Mouse (Mus musculus) left cerebral cortex, postnatal 10 days (tissue): Measurements from ENCODE around the gene Arfrp1. TPM values are rescaled to one million over a fixed set of nuclear protein-coding genes. Genes with fewer than 3 reads are reported as not detected.

Experiments used
- DNase-seq, 2 experiments: peaks; one replicate each; pipeline ENCODE4 v3.0.0; 2021 to 2022; ENCODE audit warnings: low spot score in 2 of 2, mixed read lengths in 1 of 2; ENCODE audit errors: extremely low spot score in 1 of 2
- intact Hi-C: fragments of 180-260 bp; cut with DNase I; formaldehyde crosslinking; loops from one replicate; pipeline ENCODE4 v1.15.1; 2025
- total RNA-seq, 2 experiments: library from RNA; stranded (reverse); gene quantifications; 2 replicates each; pipeline ENCODE4 v1.2.3; 2021

Arfrp1 gene
- 10 to 100 TPM; 39.8 to 44.2 TPM for total RNA-seq

DNA sequence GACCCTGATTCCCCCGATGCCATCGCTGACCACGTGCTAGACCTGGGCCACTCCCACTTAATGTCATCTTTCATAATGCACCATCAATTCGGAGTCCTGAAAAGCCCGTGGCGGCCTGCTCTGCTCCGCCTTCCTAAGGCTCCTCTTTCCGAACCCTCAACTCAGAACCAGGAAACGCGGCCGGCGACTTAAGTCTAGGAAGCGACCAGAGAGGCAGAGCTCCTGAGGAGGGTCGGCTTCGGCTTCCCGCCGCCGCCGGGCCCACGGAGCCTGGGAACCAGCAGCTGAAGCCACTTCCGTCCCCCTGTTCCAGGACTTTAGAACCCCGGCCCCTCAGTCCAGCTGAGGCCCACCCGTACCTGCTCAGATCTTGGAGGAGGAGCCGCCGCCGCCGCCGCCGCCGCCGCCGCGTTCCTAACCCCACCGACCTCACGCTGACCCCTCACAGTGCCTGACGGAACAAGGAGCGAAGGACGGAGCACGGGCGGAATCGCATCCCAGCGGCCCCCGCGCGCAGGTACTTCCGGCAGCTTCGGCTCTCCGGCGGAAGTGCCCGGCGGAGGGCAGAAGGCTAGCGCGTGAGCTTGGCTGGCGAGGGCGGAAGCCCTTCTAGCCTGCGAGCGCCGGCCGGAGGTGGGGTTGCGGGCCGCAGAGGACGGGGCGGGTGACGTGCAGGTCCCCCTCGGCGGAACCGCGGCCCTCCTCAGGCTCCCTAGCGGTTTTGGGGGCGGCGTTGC lies at the start of gene Arfrp1, which contains the start of gene Zgpat:
TSS of gene Arfrp1 (minus strand) at position 545 of the 737 bp plus-strand sequence.
TSS of gene Zgpat (plus strand) at position 69 of the 737 bp plus-strand sequence.
- intact Hi-C loops = no loop called here
- DNase-seq = peak; percentile 82 to 93

DNA sequence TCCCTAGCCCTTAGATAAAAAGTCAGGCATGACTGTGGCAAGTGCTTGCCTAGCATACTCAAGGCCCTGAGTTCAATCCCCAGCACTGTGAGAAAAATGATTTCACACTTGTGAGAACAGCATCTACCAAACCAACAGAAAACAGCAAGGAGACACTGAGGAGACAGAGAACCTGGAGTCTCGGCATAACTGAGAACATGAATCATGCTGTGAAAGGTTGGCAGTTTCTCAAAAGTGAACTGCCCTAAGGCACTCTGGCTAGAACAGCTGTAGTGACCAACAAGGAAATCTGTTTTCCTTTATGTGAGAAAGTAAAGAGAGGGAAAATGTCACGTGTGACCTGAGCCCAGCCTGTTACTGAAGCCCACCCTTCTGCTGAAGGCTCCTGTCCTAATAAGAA lies 47.9 kb upstream of the Arfrp1 start:
- intact Hi-C loops = no loop called here

DNA sequence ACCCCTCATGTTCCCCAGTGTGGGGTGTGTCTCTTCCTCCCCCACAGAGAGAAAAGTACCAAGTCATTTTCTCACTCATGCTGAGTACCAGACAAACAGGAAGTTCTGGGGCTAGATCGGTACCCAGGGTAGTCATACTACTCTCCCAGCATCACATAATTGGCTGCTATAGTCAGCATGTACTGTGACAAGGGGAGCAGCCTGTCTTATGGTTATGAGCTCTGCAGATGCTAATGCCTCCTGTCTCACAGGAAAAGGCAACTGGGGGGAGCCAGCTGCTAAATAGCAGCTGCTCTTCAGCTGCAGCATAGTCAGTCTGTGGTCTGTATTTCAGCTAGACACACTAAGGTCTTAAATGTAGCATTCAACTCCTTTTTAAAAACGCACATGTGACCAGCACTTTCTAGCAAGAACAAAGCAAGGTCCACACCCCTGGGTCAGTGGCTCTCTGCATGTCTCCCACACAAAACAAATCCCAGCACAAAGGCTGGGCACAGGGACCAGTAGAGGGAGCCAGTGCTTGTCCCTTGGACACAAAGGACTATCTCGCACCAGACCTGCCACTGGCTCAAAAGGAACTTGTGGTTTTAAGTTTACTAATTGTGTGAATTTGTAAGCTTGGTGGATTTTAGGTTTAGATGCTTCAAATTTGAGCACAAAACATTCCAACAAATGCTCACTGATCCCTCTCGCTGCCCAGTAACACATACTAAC lies 45.7 kb upstream of the Arfrp1 start:
- intact Hi-C loops = no loop called here
- peak in 1 of 2 experiments; percentile 79 for DNase-seq

More for the DNA sequence above, 47.9 kb upstream of the Arfrp1 start:
- no peak for DNase-seq

DNA sequence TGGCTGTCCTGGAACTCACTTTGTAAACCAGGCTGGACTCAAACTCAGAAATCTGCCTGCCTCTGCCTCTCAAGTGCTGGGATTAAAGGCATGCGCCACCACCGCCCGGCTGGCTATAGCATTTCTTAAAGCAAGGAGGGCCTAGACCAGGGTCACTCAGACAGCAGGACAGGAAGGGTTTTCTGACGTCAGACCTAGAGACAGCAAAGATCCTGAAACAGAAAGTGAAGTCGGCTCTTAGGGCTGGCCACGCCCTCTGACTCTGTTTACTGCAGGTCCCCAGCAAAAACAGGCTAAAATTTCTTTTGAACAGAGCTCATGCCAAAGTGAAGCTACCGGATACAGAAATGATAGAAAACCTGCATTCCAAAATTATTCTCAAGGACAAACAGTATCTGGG lies 44.4 kb upstream of the Arfrp1 start:
- intact Hi-C loops = loop anchor here (5.0 kb wide), 1 partner anchor 88 kb away; the partner anchor contains the start of gene Tpd52l2
- no peak for DNase-seq

DNA sequence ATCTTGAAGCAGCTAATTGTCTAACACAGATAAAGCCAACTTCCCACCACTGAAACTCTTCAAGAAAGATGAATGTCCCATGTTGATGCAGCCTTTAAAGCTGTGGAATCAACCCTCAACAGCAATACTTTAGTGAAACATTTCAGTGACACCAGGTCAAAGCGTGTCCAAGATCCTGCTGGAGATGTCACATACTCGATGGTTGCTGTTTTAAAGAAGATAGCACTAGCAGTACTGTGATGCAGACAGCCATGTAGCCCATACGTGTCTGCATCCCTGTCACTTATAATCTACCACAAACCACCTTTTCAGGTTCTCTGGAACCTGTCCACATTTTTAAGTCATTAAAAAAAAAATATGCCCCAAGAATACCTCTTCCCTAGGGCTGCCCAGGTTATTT lies 38.5 kb upstream of the Arfrp1 start:
- no peak for DNase-seq
- intact Hi-C loops = no loop called here

DNA sequence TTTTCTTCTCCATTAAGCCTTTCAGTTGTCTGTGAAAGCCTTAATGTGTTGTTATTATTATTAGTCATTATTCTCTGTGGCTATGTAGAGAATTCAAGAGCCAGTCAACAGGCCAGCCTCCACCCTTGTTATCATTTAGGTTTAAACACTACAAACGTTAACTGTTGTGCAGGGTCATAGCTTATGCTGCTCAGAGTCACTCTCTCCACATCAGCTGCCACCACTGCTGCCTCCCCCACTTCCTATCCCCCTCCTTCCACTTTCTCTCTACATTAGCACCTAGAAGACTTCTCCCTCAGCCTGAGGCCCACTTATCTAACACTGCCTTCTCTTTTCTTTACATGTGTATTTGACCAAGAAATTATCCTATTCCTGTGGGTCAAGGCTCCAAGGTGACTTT lies 36.3 kb upstream of the Arfrp1 start:
- intact Hi-C loops = no loop called here
- DNase-seq = no peak

DNA sequence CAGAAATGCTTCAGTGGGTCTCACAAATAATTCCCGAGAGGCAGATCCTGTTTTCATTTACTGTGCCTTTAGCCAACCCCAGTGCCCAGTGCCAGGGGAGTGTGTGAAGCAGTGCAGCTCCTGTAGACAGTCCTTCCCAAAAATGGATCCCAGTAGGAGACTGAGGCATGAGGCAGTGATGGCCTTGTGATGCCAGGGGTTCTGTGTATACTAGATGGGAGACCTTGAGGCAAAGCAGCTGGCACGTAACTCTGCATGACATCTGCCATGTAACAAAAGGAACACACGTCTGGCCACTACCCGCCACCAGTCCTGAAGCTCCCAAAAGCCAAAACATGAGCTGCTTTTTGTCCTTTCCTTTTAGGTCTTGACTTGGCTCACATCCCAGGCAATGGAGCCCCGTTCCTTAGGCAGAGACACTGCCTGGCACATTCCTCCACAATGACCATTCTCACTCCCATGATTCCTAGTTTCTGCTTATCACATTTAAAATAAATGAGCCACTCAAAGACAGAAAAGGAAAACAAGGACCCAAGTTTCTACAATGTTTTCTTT lies 32.1 kb upstream of the Arfrp1 start:
- intact Hi-C loops = loop anchor here (10.0 kb wide), 1 partner anchor 278 kb away; the partner anchor contains the start of gene Sox18
- DNase-seq = no peak

DNA sequence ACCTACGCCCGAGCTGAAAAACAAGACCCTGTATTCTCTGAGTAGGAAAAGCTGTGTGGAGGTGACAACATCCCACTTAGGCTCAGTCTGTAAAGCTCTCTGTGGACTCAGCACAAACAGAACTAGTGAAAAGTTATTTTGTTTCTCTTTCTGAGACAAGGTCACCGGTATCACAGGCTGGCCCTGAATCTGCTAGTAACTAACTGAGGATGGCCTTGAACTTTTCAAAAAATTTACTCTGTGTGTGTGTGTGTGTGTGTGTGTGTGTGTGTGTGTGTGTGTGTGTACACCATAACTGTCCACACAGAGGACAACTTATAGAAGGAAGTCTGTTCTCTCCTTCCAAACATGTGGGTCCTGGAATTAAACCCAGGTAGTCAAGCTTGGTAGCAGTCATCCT lies 28.9 kb upstream of the Arfrp1 start:
- intact Hi-C loops = loop anchor here (5.0 to 10.0 kb wide), 2 partner anchors 188 to 281 kb away; partner anchors contain the start of genes Sox18 and Uckl1
- no peak for DNase-seq

DNA sequence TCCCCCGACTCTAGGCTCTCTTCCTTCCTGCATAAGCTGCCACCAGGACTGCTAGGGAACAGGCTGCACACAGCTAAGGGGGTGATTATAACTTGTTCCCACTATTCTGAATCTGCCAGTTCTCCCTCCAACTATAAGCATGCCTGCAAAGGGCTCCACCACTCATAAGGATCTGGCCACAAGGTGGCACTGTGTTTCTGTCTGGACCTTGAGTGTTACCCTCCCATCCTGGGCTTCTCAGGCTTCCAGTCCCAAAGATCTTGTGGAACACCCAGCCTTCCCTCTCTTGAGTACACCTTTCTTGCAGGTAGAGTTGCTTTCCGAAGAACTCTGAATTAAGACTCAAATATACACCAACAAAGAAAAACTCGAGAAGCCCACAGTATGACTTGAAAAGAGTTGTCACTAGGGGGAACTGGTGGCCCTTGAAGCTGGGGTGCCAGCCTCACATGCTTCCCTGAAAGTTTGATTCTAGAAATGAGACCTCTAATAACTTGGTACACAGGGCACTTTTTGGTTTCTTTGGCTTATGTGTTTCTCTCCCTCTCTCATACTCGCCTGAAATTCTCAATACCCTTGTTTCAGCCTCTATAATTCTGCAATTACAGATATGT lies 27.5 kb upstream of the Arfrp1 start:
- intact Hi-C loops = loop anchor here (2.0 to 10.0 kb wide), 3 partner anchors 104 to 282 kb away; partner anchors contain the start of genes Sox18, Tpd52l2 and Uckl1
- DNase-seq = peak; percentile 79 to 88

DNA sequence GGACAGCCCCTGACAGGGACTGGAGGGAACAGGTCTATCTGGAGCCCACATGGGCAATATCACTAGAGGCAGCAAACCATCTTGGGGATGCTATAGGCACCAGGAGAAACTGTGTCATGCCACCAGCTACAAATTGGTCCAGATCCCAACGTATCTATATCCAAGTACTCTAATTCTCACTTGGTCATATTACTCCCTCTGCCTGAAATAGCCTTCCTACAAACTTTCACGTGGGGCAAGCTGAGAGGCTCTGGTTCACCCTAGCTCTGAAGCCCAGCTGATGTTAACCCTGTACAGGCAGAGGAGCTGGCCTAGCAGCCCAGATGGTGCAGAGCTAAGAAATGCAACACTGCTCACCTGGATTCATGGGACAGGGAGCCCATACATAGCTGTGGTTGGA lies 26.3 kb upstream of the Arfrp1 start:
- intact Hi-C loops = loop anchor here (5.0 to 10.0 kb wide), 2 partner anchors 191 to 283 kb away; partner anchors contain the start of genes Sox18 and Uckl1
- DNase-seq = no peak

DNA sequence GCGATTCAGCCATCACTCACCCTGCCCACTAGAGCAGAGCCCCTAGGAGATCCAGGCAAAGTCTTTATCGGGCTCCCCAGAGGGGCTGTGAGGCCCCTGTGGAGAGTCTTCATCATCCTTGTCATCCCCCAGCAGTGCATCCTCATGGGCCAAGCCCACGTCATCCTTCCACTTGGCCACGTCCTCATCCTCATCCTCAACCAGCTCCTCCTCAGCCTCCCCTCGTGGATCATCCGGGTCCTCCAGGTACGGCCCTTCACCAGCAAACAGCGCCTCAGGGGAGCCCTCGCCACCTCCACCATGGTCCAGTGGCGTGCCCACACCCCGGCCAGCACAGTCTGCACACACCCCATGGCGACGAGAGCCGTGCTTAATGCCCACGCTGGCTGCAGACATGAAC lies 25.8 kb upstream of the Arfrp1 start:
- no peak for DNase-seq
- intact Hi-C loops = loop anchor here (5.0 to 10.0 kb wide), 2 partner anchors 191 to 284 kb away; partner anchors contain the start of genes Sox18 and Uckl1

DNA sequence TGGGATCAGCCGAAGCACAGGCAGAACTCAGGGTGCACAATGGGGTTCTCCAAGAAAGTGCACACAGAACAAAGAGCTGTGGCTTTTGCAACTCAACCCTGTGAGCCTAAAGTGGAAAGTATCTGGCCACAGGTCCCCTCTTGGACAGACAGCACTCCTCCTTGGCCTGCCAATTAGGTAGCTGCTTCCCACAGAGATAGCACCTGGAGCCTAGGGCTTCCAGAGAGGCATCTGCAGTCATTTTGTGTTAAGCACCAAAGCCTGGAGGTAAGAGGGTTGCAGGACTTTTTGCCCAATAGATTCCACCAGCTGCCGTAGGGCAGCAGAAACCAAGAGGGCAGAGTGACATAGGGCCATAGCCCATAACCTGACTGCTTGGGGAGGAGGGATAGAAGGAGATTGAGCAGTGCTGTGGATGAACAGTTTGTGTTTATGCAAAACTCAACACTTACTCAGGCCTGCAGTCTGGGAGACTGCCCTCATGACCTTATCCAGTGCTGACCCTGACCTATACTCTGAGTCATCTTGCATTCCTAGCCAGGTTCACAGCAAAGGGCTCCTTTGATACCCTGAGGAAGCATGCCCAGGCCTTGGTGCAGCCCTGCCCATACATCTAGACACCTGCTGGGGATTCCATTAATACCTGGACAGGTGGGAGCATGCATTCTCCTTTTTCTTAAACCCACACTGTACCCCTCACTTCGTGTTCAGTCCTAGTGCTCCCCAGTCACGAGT lies 25.1 kb upstream of the Arfrp1 start:
- DNase-seq = no peak
- intact Hi-C loops = loop anchor here (5.0 to 10.0 kb wide), 2 partner anchors 192 to 284 kb away; partner anchors contain the start of genes Sox18 and Uckl1

DNA sequence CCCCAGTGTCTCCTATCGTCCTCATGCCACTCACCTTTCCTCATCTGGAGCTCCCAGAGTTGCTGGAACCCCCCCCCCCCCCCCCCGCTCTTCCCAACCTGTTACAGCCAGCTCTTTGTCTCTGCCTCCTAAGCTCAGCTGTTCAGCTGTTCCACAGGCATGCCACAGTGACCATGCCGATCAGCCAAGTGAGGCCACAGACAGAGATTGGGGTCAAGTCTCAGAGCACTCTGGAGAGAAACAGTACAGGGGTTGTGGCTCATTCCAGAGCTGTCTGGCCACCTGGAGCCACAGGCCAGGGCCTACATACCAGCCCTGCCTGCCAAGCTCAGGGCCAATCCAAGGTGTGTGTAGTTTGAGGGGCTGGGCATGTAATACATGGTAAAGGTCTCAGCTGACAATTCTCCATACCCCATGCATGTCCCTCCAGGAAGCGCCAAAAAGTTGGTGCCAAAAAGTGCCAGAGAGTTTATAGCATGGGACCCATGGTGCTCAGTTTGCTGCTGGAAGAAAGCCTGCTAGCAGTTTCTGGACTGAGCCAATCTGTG lies 21.5 kb upstream of the Arfrp1 start:
- no peak for DNase-seq
- intact Hi-C loops = no loop called here

DNA sequence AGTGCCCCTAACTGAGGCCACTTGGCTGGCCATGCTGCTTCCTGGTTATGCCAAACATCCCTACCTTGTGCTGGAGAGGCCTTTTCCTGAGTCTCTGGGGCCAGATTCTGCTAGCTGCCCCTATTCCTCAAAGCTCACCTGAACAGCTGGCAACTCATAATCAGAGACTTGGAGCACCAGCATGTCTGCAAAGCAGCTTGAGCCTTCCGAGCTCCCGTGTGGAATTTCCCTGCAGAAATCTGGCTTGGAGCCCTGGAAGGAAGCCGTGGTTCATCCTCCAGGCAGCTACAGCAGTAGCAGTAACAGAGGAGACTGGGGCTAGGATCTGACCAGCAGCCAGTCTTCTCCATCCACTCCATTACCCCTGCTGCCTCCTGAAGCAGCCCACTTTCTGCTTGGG lies 20.7 kb upstream of the Arfrp1 start:
- DNase-seq = peak; percentile 44 to 61
- intact Hi-C loops = no loop called here

DNA sequence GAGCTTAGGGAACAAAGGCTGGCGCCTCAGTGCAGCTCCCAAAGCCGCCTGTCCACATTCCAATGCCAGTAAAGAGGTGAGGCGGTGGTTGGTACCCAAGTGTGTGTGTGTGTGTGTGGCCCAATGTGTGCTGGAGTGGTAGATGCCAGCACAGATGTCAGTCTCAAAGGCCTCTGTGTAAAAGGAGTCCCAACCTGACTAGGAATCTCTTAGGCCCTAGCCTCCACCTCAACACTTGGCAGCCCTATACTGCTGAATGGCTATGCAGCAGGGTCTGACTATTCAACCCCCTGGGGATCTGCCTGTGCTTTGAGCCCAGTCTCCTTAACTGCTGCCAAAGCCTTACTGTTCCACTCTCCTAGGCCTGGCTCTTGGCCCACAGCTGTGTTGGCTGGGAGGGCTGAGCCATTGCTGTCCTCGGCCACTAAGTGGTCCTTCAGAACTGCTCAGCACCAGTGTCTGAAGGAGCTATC lies 19.8 kb upstream of the Arfrp1 start:
- intact Hi-C loops = no loop called here
- DNase-seq = peak; percentile 46 to 66

DNA sequence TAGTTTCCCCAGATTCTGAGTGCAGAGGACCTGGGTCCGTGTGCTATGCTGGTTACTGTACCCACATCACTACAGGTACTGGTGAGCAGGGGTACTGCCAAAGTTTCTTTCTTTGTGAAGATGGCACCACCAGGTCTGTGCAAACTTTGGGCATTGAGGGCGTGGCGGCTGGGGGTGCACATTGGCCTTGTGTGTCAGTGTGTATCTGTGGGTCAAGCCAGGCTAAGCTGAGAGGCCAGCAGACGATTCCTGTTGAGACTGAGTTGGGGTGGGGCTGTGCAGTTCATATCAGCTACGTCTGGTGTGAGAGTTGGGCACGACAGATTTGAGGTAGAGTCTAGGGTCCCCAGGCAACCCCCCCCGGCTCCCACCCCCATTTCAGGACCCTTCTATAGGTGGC lies 19.3 kb upstream of the Arfrp1 start:
- DNase-seq = no peak

DNA sequence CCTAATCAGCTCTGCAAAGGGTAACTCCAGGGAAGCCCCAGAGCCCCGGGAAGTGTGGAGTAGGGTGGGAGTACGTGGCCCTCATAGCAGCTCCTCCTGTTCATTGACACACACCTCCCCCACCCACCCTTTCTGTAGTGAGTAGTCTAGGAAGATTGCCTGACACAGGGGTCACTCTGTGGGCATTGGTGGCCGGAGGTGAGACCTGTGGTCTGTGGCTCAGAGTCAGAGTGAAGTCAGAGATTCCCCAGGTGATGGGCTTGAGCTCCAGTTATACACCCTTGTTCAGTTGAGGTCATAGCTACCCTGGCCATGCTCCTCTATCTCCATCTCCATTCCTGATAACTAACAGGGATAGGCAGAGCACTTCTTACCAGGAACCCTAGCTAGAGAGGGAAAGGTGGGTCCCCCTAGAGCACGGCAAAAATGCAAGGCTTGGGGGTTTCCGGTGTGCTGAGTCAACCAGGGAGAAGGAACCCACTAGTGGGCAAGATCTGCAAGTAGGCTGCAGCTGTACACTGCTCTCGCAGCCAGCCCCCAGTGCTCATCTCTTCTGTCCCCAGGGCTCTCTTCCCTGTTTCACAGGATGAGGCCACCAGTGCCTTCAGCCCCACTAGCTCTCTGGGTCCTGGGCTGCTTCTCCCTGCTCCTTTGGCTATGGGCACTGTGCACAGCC lies 16.6 kb upstream of the Arfrp1 start:
- DNase-seq = no peak
- intact Hi-C loops = no loop called here

More for the DNA sequence above, 19.3 kb upstream of the Arfrp1 start:
- intact Hi-C loops = no loop called here
